Mouse (Mus musculus) cerebellum, adult 2 months (tissue): ENCODE measurements at regions not wholly inside any gene's neighbourhood (a gene's known extent, or its start where the extent isn't known, plus 50 kb on each side); places are given as distances from the start of the nearest gene placed in this dataset.

ENCODE experiments used
- CTCF ChIP-seq: fragments of 200-500 bp; IDR thresholded peaks from 2 replicates; pipeline ENCODE4 v1.5.1; 2011; ENCODE audit warnings: low read depth, mild to moderate bottlenecking, control low read depth, low read length, moderate library complexity, borderline replicate concordance; ENCODE audit not compliant: insufficient read depth
- POLR2A ChIP-seq: fragments of 200-500 bp; IDR thresholded peaks from 2 replicates; pipeline ENCODE4 v1.6.1; 2011; ENCODE audit warnings: low read length, control low read depth, borderline replicate concordance; ENCODE audit not compliant: insufficient read depth

DNA sequence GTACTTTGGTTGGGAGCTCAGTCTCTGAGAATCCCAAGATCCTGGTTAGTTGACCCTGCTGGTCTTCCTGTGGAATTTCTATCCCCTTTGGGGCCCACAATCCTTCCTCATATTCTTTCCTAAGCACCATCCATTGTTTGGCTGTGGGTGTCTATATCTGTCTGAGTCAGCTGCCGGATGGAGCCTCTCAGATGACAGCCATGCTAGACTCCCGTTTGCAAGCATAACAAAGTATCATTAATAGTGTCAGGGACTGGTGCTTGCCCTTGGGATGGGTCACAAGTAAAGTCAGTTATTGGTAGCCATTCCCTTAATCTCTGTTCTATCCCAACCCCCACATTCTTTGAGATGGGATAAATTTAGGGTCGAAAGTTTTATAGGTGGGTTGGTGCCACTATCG, 382.1 kb upstream of the Pou3f3 start:
- TF ChIP-seq CTCF: no peak
- no peak for TF ChIP-seq POLR2A
